Mouse (Mus musculus) 3T3-L1 (cell line): ENCODE results near the gene Colgalt1.
A peak's percentile ranks its signal among the peaks of the same experiment; 100 is the strongest.

Experiments
- DNase-seq: peaks from one replicate; pipeline ENCODE4 v3.0.0-alpha.2; 2015; ENCODE audit warnings: low read depth, low spot score

The Colgalt1 gene

DNA sequence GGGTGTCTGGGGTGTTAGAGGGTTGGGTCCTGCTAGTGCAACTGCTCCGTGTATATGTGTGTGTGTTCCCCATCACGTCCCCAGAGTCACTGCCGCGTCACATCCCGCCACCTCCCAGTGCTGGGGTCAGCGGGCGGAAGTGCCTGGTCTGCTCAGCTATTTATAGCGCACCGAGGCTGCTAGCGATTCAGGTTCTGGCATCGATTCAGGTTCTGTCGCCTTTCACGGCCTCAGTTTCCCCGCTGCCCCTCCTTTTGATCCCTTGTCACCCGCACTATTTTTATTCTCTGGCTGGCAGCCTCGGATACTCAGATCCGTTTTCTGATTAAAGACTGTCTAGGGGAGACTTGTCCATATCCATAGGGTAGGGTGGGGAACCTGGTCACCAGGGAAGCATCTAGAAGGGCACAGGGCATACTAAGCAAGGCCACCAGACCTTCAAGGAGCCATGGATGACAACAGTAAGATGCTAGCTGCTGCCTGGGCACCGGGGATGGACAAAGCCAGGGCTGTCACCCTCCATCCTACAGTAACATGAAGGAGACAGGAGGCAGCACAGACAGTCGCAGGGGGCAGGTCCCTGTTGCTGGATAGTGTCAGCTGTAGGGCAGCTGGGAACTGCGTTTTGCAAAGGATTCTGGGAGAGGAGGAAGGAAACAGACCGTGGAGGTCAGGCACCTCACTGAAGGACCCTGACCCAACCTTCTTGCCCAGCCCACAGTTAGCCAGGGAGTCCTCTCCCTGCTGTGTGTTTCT lies 57.6 kb downstream of the Colgalt1 start:
- DNase-seq = peak; percentile 30

DNA sequence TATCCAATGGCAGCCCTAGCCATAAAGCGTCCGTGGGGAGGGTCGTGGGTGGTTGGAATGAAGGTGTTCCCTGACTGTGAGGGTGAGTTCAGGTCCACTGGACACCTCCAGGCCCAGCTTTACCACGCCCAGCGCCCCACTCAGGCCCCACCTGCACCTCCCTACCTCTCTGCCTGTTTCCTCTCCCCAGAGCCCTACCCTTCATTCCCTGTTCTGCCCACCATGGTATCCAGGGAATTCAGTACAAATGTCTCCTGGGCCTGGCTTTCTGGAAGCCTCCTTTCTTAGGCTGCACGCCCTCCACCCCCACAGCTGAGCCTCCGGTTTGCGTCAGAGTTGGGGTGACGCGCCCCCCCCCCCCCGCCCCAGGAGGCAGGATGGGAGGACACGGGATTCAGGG lies 59.4 kb downstream of the Colgalt1 start:
- DNase-seq = no peak

DNA sequence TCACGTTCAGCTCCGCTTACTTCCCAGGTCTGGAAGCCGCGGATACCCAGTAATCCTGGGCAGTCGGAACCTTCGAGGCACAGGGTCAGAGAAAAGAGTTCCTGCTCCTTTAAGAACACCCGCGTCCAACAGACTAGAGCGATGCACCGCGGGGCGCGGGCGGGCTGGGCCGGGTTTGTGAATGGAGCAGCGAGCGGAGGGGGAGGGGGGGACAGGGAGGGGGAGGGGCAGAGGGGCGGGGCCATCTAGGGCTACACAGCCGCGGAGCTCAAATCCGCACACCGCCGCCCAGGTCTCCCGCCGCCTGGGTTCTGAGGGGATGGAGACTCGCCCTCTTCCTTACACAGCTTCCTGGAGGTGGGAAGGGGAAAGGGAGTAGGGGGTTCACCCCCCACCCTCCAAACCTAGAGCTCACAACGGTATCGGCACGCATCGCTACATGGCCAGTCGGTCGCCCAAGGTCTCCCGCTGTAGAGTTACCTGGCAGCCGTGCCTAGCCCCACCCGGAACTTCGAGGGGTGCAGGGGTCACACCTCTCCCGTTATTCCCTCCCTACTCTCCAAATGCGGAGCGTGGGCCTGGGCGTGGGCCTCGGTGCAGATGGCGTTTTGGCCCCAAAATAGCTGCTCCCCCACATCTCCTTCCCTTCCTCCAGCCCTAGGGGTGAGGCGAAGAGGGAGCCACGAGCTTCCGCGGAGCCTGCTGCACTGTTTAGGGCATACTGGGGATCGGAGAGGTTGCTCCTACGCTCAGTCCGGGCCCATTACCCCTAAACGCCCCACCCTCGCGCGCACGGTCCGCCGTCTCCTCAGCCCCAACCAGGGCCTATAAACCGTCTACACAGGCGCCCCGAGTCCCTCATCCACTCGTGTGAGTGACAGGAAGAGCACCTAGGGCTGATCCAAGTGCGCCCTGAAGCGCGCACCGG lies 60.1 kb downstream of the Colgalt1 start:
- DNase-seq = peak; percentile 53

DNA sequence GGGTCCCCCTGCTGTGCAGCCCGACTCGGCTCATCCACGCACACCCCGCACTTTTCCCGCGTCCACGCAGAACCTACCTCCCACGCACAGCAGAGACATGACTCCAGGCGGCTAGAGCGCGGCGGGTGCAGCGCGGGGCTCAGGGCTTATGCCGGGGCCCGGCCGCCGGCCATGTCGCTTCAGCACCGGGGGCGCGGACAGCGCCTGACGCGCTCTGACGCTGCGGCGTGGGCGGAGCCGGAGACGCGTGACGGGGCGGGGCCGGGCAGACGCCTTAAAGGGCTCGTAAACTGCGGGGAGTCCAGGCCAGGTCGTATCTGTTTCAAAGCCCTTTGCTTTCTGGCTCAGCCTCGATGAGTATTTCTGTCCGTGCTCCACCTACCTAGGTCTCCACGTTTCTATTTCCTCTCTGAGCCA lies 60.8 kb downstream of the Colgalt1 start, which contains the start of gene Unc13a:
Gene Unc13a, minus strand, starts transcription at position 209 of the 417 bp plus-strand sequence.
- DNase-seq = peak; percentile 79

DNA sequence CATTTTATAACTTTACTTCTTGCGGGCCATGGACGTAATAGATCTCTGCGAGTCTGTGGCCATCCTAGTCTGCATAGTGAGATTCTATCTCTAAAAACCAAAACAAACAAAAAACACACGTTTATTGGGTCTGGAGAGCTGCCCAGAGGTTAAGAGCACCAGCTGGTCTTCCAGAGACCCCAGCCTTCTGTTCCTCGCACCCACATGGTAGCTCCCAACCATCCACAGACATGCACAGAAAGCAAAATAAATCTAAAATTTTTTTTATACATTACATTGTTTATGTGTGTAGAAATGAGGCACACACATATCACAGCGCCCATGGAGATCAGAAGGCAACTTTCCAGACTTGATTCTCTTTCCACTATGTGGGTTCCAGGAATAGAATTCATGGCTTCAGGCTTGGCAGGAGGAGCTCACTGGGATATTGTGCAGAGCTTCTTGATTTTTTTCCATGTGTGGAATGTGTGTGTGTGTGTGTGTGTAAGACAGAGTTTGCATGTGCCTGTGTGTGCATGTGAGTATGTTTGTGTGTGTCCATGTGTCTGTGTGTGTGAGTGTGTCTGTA lies 61.5 kb downstream of the Colgalt1 start:
- no peak for DNase-seq

DNA sequence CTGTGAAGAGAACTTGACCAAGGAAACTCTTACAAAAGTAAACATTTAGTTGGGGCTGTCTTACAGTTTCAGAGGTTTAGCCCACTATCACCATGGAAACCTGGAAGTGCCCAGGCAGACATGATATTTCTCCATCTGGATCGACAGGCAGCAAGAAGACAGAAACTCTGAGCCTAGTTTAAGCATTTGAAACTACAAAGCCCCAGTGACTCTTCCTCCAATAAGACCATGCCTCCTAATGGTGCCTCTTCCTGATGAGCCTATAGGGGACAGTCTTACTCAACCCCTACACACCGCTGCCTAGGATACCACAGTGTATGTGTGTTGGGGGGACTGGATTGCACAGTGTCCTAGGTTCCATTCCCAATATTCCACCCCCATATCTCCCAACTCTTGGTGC lies 63.3 kb downstream of the Colgalt1 start:
- DNase-seq = no peak
